Mouse (Mus musculus) liver, embryonic 11.5 days (tissue): ENCODE data around the gene Olfr715. TPM values are rescaled to one million over a fixed set of nuclear protein-coding genes. Genes with fewer than 3 reads are reported as not detected.
"Not testable (repeated sequence)": the region's sequence is repeated elsewhere in the genome, so short reads cannot be mapped to it uniquely, and the experiment has no call there.

Experiments
- ATAC-seq: fragments of 200-750 bp; cut with Nextera tagmentation; replicated peaks from 2 replicates; pipeline ENCODE4 v1.8.0; 2017; ENCODE audit warnings: moderate number of reproducible peaks, mild to moderate bottlenecking, moderate TSS enrichment, moderate library complexity; ENCODE audit not compliant: low FRiP score
- DNase-seq: peaks from one replicate; pipeline ENCODE4 v3.0.0-alpha.2; 2017; ENCODE audit warnings: low spot score
- H3K27ac ChIP-seq: fragments of 300-500 bp; sonication (generic); 2 replicates; pipeline ENCODE4 v1.5.1; 2014; ENCODE audit warnings: mild to moderate bottlenecking, low read depth, low read length, control low read depth
- H3K27me3 ChIP-seq: fragments of 300-500 bp; sonication (generic); replicated peaks from 2 replicates; pipeline ENCODE4 v1.6.1; 2014; ENCODE audit warnings: low read length, mixed read lengths; ENCODE audit not compliant: control insufficient read depth, insufficient read depth
- H3K36me3 ChIP-seq: fragments of 300-500 bp; sonication (generic); 2 replicates; pipeline ENCODE4 v1.6.1; 2014; ENCODE audit warnings: mild to moderate bottlenecking, low read length, moderate library complexity, mixed read lengths; ENCODE audit not compliant: control insufficient read depth, insufficient read depth
- H3K4me1 ChIP-seq: fragments of 300-500 bp; sonication (generic); replicated peaks from 2 replicates; pipeline ENCODE4 v1.6.1; 2014; ENCODE audit warnings: low read length, mixed read lengths; ENCODE audit not compliant: control insufficient read depth, insufficient read depth
- H3K4me2 ChIP-seq: fragments of 300-500 bp; sonication (generic); 2 replicates; pipeline ENCODE4 v1.6.1; 2014; ENCODE audit warnings: mild to moderate bottlenecking, control low read depth, moderate library complexity
- H3K4me3 ChIP-seq: fragments of 300-500 bp; sonication (generic); 2 replicates; pipeline ENCODE4 v1.5.1; 2014; ENCODE audit warnings: low read depth, low read length, control low read depth
- H3K9ac ChIP-seq: fragments of 300-500 bp; sonication (generic); 2 replicates; pipeline ENCODE4 v1.6.1; 2014; ENCODE audit warnings: low read depth, low read length, control low read depth
- H3K9me3 ChIP-seq: fragments of 300-500 bp; sonication (generic); 2 replicates; pipeline ENCODE4 v1.6.1; 2016; ENCODE audit warnings: low read length, inconsistent platforms, mixed read lengths; ENCODE audit not compliant: control insufficient read depth
- WGBS: fragments of 180-500 bp; shearing (Covaris S2); extraction: QIAGEN DNeasy Blood & Tissue Kit; methylation state at CpG from one replicate; pipeline ENCODE4 v1.1.7; 2014; 5-methylcytosine and 5-hydroxymethylcytosine counted together
- polyA plus RNA-seq: library from polyadenylated mRNA; unstranded; fragments of >200 nt; fragmentation: Nextera tagmentation; extraction: Ambion mirVana; gene quantifications from 2 replicates; pipeline ENCODE4 v1.2.1, GENCODE M21; 2014

The Olfr715 gene
- polyA plus RNA-seq, result not detected in 2 replicates

- DNase-seq, H3K4me2 ChIP-seq, H3K9me3 ChIP-seq, H3K4me1 ChIP-seq, H3K4me3 ChIP-seq, H3K9ac ChIP-seq, ATAC-seq, H3K27me3 ChIP-seq, H3K27ac ChIP-seq, H3K36me3 ChIP-seq: not testable (repeated sequence)
- 71% methylated on average over 2 of the region's 3 CpGs for WGBS
Measured at GRCm38 (mm10) chr7:107130983-107131382, at the start of gene Olfr715. TSS of gene Olfr715 (minus strand) at chr7:107131083.

- 39% methylated on average over 2 of the region's 2 CpGs for WGBS
Measured at GRCm38 (mm10) chr7:107180406-107180805, 49.5 kb upstream of the Olfr715 start.

GRCm38 (mm10) chr7:107166690-107167089 is 35.8 kb upstream of the Olfr715 start, which contains the start of gene Nlrp14:
TSS of gene Nlrp14 (plus strand) at chr7:107166990.
- Histone ChIP-seq H3K4me1 (no peaks in the 10 kb centered on the region), H3K27ac (no peak within 1 kb of the TSS), H3K4me3 (no peak within 1 kb of the TSS), H3K4me2 (no peak within 1 kb of the TSS), H3K9me3 (no peaks in the 10 kb centered on the region; the same call in 1 of the 2 replicates), H3K36me3 (no peaks in the 10 kb centered on the region), H3K9ac (no peak within 1 kb of the TSS), H3K27me3 (no peaks in the 10 kb centered on the region)
- DNase-seq (no peak), ATAC-seq (no peak)
- 75% methylated on average over 10 of the region's 10 CpGs for WGBS

More at GRCm38 (mm10) chr7:107180406-107180805, 49.5 kb upstream of the Olfr715 start:
- no peak overlapping the region for H3K4me3 ChIP-seq
- H3K36me3 ChIP-seq, result no peaks in the 10 kb centered on the region
- DNase-seq (no peak), ATAC-seq (no peak)
- no peaks in the 10 kb centered on the region for H3K9me3 ChIP-seq
- H3K4me1 ChIP-seq, result no peaks in the 10 kb centered on the region
- H3K27me3 ChIP-seq, result no peaks in the 10 kb centered on the region
- no peak overlapping the region for H3K27ac ChIP-seq
- H3K9ac ChIP-seq, result no peak overlapping the region
- H3K4me2 ChIP-seq, result no peak overlapping the region

GRCm38 (mm10) chr7:107138027-107138426 is 7.1 kb upstream of the Olfr715 start, which contains the start of gene Olfr716:
TSS of gene Olfr716 (plus strand) at chr7:107138327.
- not testable (repeated sequence) for H3K9ac ChIP-seq, H3K4me1 ChIP-seq, H3K27me3 ChIP-seq, H3K36me3 ChIP-seq, ATAC-seq, DNase-seq, H3K27ac ChIP-seq, H3K4me3 ChIP-seq, H3K9me3 ChIP-seq, H3K4me2 ChIP-seq
- WGBS, result 67% methylated on average over 2 of the region's 2 CpGs

GRCm38 (mm10) chr7:107110269-107110668 is 20.6 kb downstream of the Olfr715 start, which contains the start of gene Olfr715b:
TSS of gene Olfr715b (minus strand) at chr7:107110369.
- DNase-seq, H3K4me2 ChIP-seq, H3K4me3 ChIP-seq, H3K9ac ChIP-seq, H3K4me1 ChIP-seq, H3K36me3 ChIP-seq, H3K27me3 ChIP-seq, H3K27ac ChIP-seq, ATAC-seq, H3K9me3 ChIP-seq: not testable (repeated sequence)
- 80% methylated on average over 1 of the region's 2 CpGs for WGBS

GRCm38 (mm10) chr7:107092920-107093319 is 38.0 kb downstream of the Olfr715 start, which contains the start of gene Olfr17:
TSS of gene Olfr17 (plus strand) at chr7:107093220.
- H3K9me3 ChIP-seq, result no peaks in the 10 kb centered on the region
- no peak within 1 kb of the TSS for H3K27ac ChIP-seq
- no peak for ATAC-seq
- 45% methylated on average over 1 of the region's 1 CpGs for WGBS
- H3K36me3 ChIP-seq, result no peaks in the 10 kb centered on the region
- H3K4me2 ChIP-seq, result no peak within 1 kb of the TSS
- H3K27me3 ChIP-seq, result no peaks in the 10 kb centered on the region
- DNase-seq, result no peak
- H3K9ac ChIP-seq, result no peak within 1 kb of the TSS
- no peaks in the 10 kb centered on the region for H3K4me1 ChIP-seq
- H3K4me3 ChIP-seq, result no peak within 1 kb of the TSS

Other genes with a start within 250 kb of the Olfr715 start
- not detected in 2 replicates for gene Olfr706, start 242.9 kb downstream of the Olfr715 start, polyA plus RNA-seq
- gene Olfr707, start 229.8 kb downstream of the Olfr715 start, polyA plus RNA-seq, result not detected in 2 replicates
- not detected in 2 replicates for gene Olfr1532-ps1, start 223.1 kb downstream of the Olfr715 start, polyA plus RNA-seq
- gene Olfr709-ps1, start 198.9 kb downstream of the Olfr715 start, polyA plus RNA-seq, result not detected in 2 replicates
- gene Olfr710, start 182.8 kb downstream of the Olfr715 start, polyA plus RNA-seq, result not detected in 2 replicates
- gene Olfr6, start 167.1 kb downstream of the Olfr715 start, polyA plus RNA-seq, result not detected in 2 replicates
- gene Olfr711, start 155.6 kb downstream of the Olfr715 start, polyA plus RNA-seq, result not detected in 2 replicates
- not detected in 2 replicates for gene Olfr2, start 125.0 kb downstream of the Olfr715 start, polyA plus RNA-seq
- gene Olfr713, start 99.9 kb downstream of the Olfr715 start, polyA plus RNA-seq, result not detected in 2 replicates
- not detected in 2 replicates for gene Olfr714, start 60.1 kb downstream of the Olfr715 start, polyA plus RNA-seq
- not detected in 2 replicates for gene Olfr17, start 37.9 kb downstream of the Olfr715 start, polyA plus RNA-seq
- not detected in 2 replicates for gene Olfr715b, start 20.7 kb downstream of the Olfr715 start, polyA plus RNA-seq
- not detected in 2 replicates for gene Olfr716, start 7.2 kb upstream of the Olfr715 start, polyA plus RNA-seq
- gene Nlrp14, start 35.9 kb upstream of the Olfr715 start, polyA plus RNA-seq, result not detected in 2 replicates
- gene Rbmxl2, start 78.4 kb upstream of the Olfr715 start, polyA plus RNA-seq, result not detected in 2 replicates
- 2.1 and 2.2 TPM in 2 replicates for gene Syt9, start 239.6 kb upstream of the Olfr715 start, polyA plus RNA-seq